Mouse (Mus musculus) C2C12 (cell line): ENCODE results near the gene Lta.

ENCODE experiments used
- CEBPB ChIP-seq: IDR thresholded peaks from one replicate; pipeline ENCODE4 v1.6.1; 2011; ENCODE audit warnings: low read depth, mild to moderate bottlenecking, control low read depth, moderate library complexity
- CTCF ChIP-seq: IDR thresholded peaks from one replicate; pipeline ENCODE4 v1.5.1; 2011; ENCODE audit not compliant: control insufficient read depth, insufficient read depth, insufficient read length
- MAX ChIP-seq: IDR thresholded peaks from one replicate; pipeline ENCODE4 v1.6.1; 2011; ENCODE audit warnings: mild to moderate bottlenecking, control low read depth
- MYOD1 ChIP-seq: IDR thresholded peaks from one replicate; pipeline ENCODE4 v1.6.1; 2011; ENCODE audit warnings: low read depth; ENCODE audit not compliant: control insufficient read depth, insufficient read length
- USF1 ChIP-seq: IDR thresholded peaks from one replicate; pipeline ENCODE4 v1.6.1; 2011; ENCODE audit warnings: low read depth, mild to moderate bottlenecking, control low read depth, moderate library complexity

GRCm38 (mm10) chr17:35232659-35233058 is 27.5 kb upstream of the Lta start:
- no peak for TF ChIP-seq CTCF
- no peak for TF ChIP-seq MYOD1
- no peak for TF ChIP-seq CEBPB
- no peak for TF ChIP-seq MAX
- no peak for TF ChIP-seq USF1
